Mouse (Mus musculus): ENCODE data around the gene Srsx. TPM values are rescaled to one million over a fixed set of nuclear protein-coding genes. Genes with fewer than 3 reads are reported as not detected.
"Not testable (repeated sequence)": the region's sequence is repeated elsewhere in the genome, so short reads cannot be mapped to it uniquely, and the experiment has no call there.

Gene Srsx
- total RNA-seq (2021), result not detected
- not detected in 2 replicates for polyA plus RNA-seq (2012; rRNA removed)
- long read RNA-seq, result 0 reads

GRCm38 (mm10) chrX:123222381-123222780 lies at the start of gene Srsx:
TSS of gene Srsx (minus strand) at chrX:123222481.
- H3K4me3 ChIP-seq; H3K27me3 ChIP-seq (ENCODE audit: control insufficient read depth, insufficient read depth, low read length); intact Hi-C loops (cut with DNase I); H3K36me3 ChIP-seq (ENCODE audit: control insufficient read depth, insufficient read depth, low read length); H3K9ac ChIP-seq (ENCODE audit: low read depth, low read length); H3K4me1 ChIP-seq (ENCODE audit: control insufficient read depth, insufficient read depth, low read length); H3K79me2 ChIP-seq (replicated peaks; ENCODE audit: control insufficient read depth, insufficient read depth, low read length); DNase-seq; H3K27ac ChIP-seq: not testable (repeated sequence)
- WGBS, result 13% methylated on average over 1 of the region's 1 CpGs

- H3K79me2 ChIP-seq (replicated peaks; ENCODE audit: control insufficient read depth, insufficient read depth, low read length); intact Hi-C loops (cut with DNase I); H3K4me3 ChIP-seq; H3K4me1 ChIP-seq (ENCODE audit: control insufficient read depth, insufficient read depth, low read length); H3K27me3 ChIP-seq (ENCODE audit: control insufficient read depth, insufficient read depth, low read length); DNase-seq; H3K9ac ChIP-seq (ENCODE audit: low read depth, low read length); H3K27ac ChIP-seq; H3K36me3 ChIP-seq (ENCODE audit: control insufficient read depth, insufficient read depth, low read length): not testable (repeated sequence)
- no CpG with 5 or more reads among the region's 3 CpGs for WGBS
Observed at GRCm38 (mm10) chrX:123246807-123247206, 24.5 kb upstream of the Srsx start, which contains the start of gene Gm17577. TSS of gene Gm17577 (minus strand) at chrX:123246907.

Other genes starting within 250 kb of the Srsx start
- gene Gm17521, start 192.8 kb downstream of the Srsx start, total RNA-seq (2021), result not detected
- gene Gm17521, start 192.8 kb downstream of the Srsx start, polyA plus RNA-seq (2012; rRNA removed), result not detected in 2 replicates
- 1 to 10 TPM; 1.3 to 3.9 TPM for gene Cldn34c1, start 119.0 kb downstream of the Srsx start, total RNA-seq (2021)
- gene Cldn34c1, start 119.0 kb downstream of the Srsx start, polyA plus RNA-seq (2012; rRNA removed), result 3.4 and 5.2 TPM in 2 replicates
- gene Gm17577, start 24.4 kb upstream of the Srsx start, total RNA-seq (2021), result not detected
- not detected in 2 replicates for gene Gm17577, start 24.4 kb upstream of the Srsx start, polyA plus RNA-seq (2012; rRNA removed)

Data from heart, adult 2 months (tissue).